Mouse (Mus musculus) gastrocnemius, postnatal 10 days (tissue): ENCODE data around the gene Rab13. TPM values are rescaled to one million over a fixed set of nuclear protein-coding genes. Genes with fewer than 3 reads are reported as not detected.

Source experiments
- DNase-seq: peaks from one replicate; pipeline ENCODE4 v3.0.0; 2021; ENCODE audit warnings: mixed read lengths
- long read RNA-seq, 2 experiments: library from polyadenylated mRNA; stranded (forward); transcript quantifications; one replicate each; pipeline ENCODE4 v2.0.0; 2021
- total RNA-seq, 2 experiments: library from RNA; stranded (reverse); gene quantifications; 2 replicates each; pipeline ENCODE4 v1.2.3; 2021

Rab13 gene
- total RNA-seq, result 10 to 100 TPM; 14.8 to 16.6 TPM
- long read RNA-seq, experiment 1, partial matches to known transcripts, result 1 of 2 reads
- long read RNA-seq, experiment 1, other reads (novel, unspliced or antisense), result 0 of 2 reads
- long read RNA-seq, experiment 2, partial matches to known transcripts, result 5 of 11 reads
- long read RNA-seq, experiment 2, other reads (novel, unspliced or antisense), result 2 of 11 reads

DNA sequence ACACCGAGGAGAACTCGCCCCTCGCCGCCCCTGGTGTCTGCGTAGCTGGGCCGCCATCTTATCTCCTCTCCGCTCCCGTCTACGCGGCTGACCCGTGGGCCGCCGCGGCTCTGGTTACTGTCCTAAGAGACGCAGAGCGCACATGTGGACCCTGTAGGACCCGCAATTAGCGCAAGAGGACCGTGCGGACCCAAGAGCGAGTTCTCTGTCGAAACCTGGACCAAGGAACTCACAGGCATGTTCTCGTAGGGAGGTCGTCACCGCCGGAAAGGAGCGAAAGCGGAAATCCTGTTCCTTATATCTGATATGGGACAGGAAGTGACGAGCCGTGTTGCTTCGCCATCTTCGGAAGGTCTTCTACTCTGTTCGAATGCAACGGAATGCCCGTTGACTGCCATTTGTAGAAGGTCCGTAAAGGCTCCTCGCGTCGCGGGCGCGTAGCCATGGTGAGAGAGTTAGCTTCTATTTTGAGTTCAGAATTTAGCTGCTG is at the start of gene Rab13, which contains the start of gene Rps27:
Gene Rab13, plus strand, starts transcription at position 319 of the 490 bp plus-strand sequence.
Gene Rps27, minus strand, starts transcription at position 275 of the 490 bp plus-strand sequence.
- peak; percentile 71 for DNase-seq

DNA sequence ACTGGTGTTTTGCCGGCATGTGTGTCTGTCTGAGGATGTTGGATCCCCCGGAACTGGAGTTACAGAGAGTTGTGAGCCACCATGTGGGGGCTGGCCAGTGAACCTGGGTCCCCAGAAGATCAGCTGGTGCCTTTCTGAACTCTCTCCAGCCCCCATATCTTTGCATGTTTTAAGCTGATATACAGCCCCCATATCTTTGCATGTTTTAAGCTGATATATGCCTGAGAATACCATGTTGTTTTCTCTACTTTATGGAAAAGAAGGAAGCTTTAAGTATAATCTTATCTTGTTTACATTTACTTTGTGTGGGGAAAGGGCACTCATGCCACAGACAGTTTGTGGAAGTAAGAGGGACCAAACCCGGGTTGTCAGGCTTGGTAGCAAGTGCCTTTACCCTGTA is 33.9 kb upstream of the Rab13 start:
- no peak for DNase-seq

DNA sequence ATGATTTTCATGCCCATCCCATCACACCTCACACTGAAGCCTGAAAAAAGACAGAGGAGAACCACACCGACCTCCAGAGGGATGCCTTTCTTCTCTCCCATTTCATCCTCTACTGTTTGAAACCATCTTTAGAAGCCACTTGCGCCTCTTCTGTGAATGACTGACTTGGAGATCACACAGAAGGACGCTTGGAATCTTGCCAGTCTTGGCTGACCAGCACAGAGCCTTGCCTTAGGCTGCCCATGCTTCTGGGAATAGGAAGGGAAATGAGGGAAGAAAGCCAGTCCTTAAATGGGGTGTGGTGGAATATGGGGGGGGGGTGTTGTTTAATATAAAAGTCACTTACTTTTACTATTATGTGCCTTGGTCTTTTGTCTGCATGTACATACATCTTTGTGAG is 29.9 kb upstream of the Rab13 start:
- no peak for DNase-seq

GRCm38 (mm10) chr3:90190859-90191510 is 22.5 kb upstream of the Rab13 start:
- DNase-seq, result no peak

DNA sequence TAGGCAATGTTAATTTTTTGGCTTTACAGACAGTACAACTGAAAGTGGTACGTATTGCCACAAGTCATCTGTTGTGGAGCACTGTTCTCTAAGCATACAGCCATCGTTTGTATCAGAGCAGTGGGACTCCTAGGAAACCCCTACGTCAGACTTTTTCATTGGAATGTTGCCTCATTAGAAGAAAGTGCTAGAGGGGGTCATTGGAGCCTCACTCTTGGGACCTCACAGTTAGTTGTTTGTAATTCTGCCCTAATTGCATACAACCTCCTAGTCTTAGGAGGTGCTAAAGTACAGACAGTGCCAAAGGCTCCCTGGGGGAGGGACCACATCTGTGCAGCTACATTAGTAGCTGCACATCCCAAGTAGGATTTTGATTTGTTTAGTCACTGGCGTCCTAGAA is 18.7 kb upstream of the Rab13 start:
- no peak for DNase-seq

GRCm38 (mm10) chr3:90195644-90196043 is 17.9 kb upstream of the Rab13 start:
- no peak for DNase-seq

DNA sequence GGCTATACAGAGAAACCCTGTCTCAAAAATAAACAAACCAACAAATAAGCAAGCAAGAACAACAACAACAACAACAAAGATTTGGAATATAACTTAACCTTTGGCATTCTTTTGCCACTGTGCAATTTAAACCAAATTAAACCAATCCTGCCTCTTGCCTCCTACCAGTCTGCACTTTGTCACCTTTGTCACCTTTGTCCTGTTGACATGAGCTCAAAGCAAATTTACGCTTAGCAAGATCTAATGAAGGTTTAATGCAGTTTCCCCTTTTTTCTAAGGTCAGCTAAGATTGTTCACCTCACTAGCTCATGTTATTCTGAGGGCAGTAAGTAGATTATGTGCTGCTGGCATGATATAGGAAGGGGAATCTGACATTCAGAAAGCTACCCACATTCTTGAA is 15.9 kb upstream of the Rab13 start:
- no peak for DNase-seq

GRCm38 (mm10) chr3:90202884-90203283 is 10.6 kb upstream of the Rab13 start:
- no peak for DNase-seq

DNA sequence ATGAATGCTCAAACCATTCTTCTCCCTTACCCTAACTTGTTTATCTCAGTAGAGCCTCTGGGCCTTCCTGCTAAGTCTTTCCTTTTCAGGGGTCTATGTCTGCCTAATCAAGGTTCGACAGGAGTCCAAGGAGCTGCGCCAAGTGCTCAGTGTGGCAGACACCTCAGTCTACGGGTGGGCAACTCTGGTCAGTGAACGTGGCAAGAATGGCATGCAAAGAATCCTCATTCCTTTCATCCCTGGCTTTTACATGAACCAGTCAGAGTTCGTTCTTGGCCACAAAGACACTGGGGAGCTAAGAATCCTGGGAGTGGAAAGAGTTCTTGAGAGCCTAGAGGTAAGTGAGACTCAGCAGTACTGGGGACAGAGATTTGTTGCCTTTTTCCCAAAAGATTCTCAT is 9.9 kb upstream of the Rab13 start:
- no peak for DNase-seq

DNA sequence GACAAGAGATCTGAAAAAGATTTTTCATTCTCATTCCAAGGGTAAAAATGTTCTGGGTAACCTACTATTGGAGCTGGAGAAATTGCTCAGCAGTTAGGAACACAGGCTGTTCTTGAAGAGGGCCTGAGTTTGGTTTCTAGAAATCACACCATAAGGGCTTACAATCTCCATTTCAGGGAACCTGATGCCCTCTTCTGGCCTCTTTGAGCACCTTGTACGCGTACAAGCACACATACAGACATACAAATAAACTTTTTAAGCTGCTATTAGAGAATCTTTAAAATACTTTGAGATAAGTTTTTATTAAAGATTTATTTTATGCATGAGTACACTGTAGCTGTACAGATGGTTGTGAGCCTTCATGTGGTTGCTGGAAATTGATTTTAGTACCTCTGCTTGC is 8.9 kb upstream of the Rab13 start:
- no peak for DNase-seq

GRCm38 (mm10) chr3:90208662-90209061 is 4.8 kb upstream of the Rab13 start:
- DNase-seq, result no peak

DNA sequence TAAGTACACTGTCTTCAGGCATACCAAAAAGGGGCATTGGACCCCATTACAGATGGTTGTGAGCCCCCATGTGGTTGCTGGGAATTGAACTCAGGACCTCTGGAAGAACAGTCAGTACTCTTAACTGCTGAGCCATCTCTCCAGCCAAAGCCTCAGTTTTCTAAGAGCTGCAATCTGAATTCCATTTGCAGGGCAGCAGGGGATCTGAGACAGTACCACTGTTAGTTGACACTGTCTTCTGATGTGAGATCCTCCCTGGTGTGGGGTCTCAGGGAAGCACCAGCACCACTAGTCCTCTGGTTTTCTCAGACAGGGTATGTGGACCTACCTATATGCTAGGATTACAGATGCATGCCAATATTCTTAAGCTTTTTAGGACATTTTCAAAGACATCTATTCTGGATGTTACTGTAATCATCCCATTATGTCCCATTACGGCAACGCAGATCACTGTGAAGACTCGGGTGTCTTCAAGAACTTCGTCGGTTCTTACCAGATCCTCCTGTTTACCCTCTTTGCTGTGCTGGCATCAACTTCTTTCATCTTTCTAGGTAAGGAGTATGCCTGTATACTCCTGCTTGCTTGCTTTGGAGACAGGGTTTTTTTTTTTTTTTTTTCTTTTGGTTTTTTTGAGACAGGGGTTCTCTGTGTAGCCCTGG is 3.5 kb upstream of the Rab13 start:
- DNase-seq, result no peak

- no peak for DNase-seq
Observed at GRCm38 (mm10) chr3:90211475-90212398, 1.8 kb upstream of the Rab13 start.

GRCm38 (mm10) chr3:90212723-90213122 is 772 bp upstream of the Rab13 start:
- no peak for DNase-seq

DNA sequence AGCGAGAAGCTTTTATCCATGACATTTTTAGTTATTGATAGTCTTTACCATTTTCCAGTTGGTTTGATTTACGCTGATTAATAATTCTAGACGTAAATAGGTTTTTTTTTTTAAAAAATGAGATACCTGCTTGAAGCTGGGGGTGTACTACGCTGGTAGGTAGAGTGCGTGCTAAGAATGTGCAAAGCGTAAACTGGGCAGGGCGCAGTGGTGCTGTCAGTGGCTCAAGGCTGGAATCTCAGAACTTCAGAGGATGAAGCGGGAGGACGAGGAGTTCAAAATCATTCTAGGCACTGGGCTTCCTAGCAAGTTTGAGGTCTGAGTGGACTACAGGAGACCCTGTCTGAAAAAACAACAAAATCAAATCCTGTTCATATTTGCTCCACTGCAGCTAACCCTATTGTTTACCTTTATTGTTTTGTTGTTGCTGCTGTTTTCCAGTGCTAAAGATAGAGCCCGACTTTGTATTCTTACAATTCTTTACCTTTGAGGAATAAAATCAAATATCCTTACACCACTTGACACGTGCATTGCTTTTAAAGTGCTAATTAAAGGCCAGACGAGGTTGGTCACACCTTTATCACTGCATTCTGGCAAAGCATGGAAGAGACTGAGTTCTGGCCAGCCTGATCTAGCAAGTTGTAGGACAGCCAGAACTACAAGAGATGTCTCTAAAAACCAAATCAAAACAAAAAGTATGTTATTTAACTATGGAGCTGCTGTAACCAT is 625 bp downstream of the Rab13 start:
- no peak for DNase-seq

GRCm38 (mm10) chr3:90215825-90216380 is 2.4 kb downstream of the Rab13 start:
- no peak for DNase-seq

GRCm38 (mm10) chr3:90220088-90220487 is 6.6 kb downstream of the Rab13 start:
- DNase-seq, result peak; percentile 28

DNA sequence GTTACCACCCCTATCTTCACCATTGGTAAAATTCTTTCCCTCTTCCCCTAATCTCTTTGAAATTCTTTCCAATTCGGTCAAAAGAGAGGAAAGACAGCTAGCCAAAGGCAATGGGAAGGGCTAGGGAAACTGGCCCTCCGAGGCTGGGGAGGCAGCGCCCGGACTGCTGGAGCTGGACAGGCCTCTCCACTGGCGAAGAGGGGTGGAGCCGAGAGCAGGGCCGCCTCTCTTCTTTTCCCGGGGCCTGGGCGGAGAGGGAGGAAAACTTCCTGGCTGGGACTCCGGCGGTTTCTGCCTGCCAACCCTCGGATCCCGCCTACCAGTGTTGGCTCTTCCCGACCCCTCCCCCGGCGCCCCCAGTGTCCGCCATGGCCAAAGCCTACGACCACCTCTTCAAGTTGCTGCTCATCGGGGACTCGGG is 7.0 kb downstream of the Rab13 start:
- DNase-seq, result peak; percentile 77

DNA sequence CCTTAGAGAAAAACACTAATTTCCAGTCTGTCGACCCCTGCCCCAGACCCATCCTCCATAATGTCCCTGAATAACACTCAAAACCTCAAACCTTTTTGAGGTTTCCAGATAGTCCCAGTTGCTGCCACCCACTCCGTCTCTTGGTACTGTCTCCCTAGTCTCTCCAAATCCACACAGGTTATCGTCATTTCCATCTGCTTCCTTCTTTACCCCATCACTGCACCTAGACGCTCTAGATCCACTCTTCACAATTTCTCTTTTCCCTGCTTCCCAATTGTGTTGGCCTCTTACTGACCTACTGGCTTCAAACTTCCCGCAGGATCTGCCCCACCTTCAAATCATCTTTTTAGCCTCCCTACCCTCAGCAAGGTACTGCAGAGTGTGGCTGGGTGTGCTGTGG is 7.6 kb downstream of the Rab13 start:
- no peak for DNase-seq

- DNase-seq, result no peak
Observed at GRCm38 (mm10) chr3:90222455-90222854, 9.0 kb downstream of the Rab13 start.

GRCm38 (mm10) chr3:90222941-90223340 is 9.4 kb downstream of the Rab13 start:
- no peak for DNase-seq
